Mouse (Mus musculus) cerebellum, adult 2 months (tissue): ENCODE measurements around the gene Mrpl24. TPM values are rescaled to one million over a fixed set of nuclear protein-coding genes. Genes with fewer than 3 reads are reported as not detected.
A peak's percentile ranks its signal among the peaks of the same experiment; 100 is the strongest.

Source experiments
- DNase-seq, 2 experiments: peaks; one replicate each; pipeline ENCODE4 v3.0.0; 2021
- H3K27ac ChIP-seq: fragments of 200-500 bp; 2 replicates; pipeline ENCODE4 v1.5.1; 2012; ENCODE audit warnings: low read length, control low read depth, inconsistent platforms; ENCODE audit not compliant: insufficient read depth
- H3K27me3 ChIP-seq: fragments of 200-500 bp; 2 replicates; pipeline ENCODE4 v1.6.1; 2012; ENCODE audit warnings: inconsistent platforms, mild to moderate bottlenecking, low read length, moderate library complexity; ENCODE audit not compliant: control insufficient read depth, insufficient read depth
- H3K4me1 ChIP-seq: fragments of 200-500 bp; 2 replicates; pipeline ENCODE4 v1.6.1; 2011; ENCODE audit warnings: low read length; ENCODE audit not compliant: control insufficient read depth, insufficient read depth
- H3K4me3 ChIP-seq: fragments of 200-500 bp; replicated peaks from 2 replicates; pipeline ENCODE3; 2011; ENCODE audit warnings: mild to moderate bottlenecking, low read depth, low read length, control low read depth; ENCODE audit not compliant: insufficient read depth
- CTCF ChIP-seq: fragments of 200-500 bp; IDR thresholded peaks from 2 replicates; pipeline ENCODE4 v1.5.1; 2011; ENCODE audit warnings: low read depth, mild to moderate bottlenecking, control low read depth, low read length, moderate library complexity, borderline replicate concordance; ENCODE audit not compliant: insufficient read depth
- POLR2A ChIP-seq: fragments of 200-500 bp; IDR thresholded peaks from 2 replicates; pipeline ENCODE4 v1.6.1; 2011; ENCODE audit warnings: low read length, control low read depth, borderline replicate concordance; ENCODE audit not compliant: insufficient read depth
- WGBS: fragments of 180-500 bp; shearing (Covaris S2); methylation state at CpG from one replicate; pipeline ENCODE4 v1.1.7; 2018; 5-methylcytosine and 5-hydroxymethylcytosine counted together
- polyA plus RNA-seq: library from polyadenylated mRNA; depleted of rRNA; stranded (reverse); fragments of >200 nt; gene quantifications from 2 replicates; pipeline ENCODE4 v1.2.3, GENCODE M21; 2012

Gene Mrpl24
- polyA plus RNA-seq, 1 experiment: 84.9 TPM

- Histone ChIP-seq H3K4me1 (peaks cover 21% of the 10 kb centered on the region), H3K27ac (no peak overlapping the region), H3K4me3 (no peak overlapping the region), H3K27me3 (no peaks in the 10 kb centered on the region)
- no peak for DNase-seq
- WGBS: 91% methylated on average over 10 of the region's 10 CpGs
- TF ChIP-seq CTCF: no peak
- TF ChIP-seq POLR2A: no peak
These were observed 5.4 kb upstream of the Mrpl24 start for GRCm38 (mm10) chr3:87913891-87914290.

GRCm38 (mm10) chr3:87916990-87917389, 2.3 kb upstream of the Mrpl24 start:
- no peak for DNase-seq
- 82% methylated on average over 1 of the region's 1 CpGs for WGBS
- H3K27ac ChIP-seq: no peak overlapping the region
- TF ChIP-seq CTCF (no peak), POLR2A (no peak)
- no peaks in the 10 kb centered on the region for H3K27me3 ChIP-seq
- peaks cover 3% of the 10 kb centered on the region; the same call in 1 of the 2 replicates for H3K4me1 ChIP-seq
- no peak overlapping the region for H3K4me3 ChIP-seq

- 93% methylated on average over 1 of the region's 1 CpGs for WGBS
- DNase-seq: no peak
These were observed 755 bp upstream of the Mrpl24 start for GRCm38 (mm10) chr3:87918551-87918950.

DNA sequence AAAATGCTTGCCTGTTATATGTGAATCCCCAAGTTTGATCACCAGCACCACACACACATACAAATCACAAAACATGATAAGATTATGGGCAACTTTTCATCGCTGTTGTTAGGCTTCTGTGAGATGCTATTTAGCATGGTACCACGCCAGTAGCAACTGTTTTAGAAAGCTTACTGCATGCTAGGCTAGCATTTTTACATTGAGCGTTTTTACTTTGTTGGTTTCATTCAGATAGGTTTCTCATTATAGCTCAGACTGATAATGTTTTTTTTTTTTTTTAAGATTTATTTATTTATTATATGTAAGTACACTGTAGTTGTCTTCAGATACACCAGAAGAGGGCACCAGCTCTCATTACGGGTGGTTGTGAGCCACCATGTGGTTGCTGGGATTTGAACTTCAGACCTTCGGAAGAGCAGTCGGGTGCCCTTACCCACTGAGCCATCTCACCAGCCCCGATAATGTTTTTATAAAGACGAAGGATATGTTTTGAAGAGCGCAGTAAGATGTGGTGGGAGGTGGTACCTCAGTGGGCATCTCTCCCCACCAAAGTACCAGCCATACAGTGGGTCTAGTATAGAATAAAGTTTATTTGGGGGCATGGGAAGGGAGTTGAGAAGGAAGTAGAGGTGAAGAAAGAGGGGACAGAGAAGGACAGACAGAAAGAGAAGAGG, 1.1 kb downstream of the Mrpl24 start:
- WGBS: 60% methylated on average over 9 of the region's 9 CpGs
- TF ChIP-seq POLR2A (no peak), CTCF (no peak)
- Histone ChIP-seq H3K4me1 (peaks cover 3% of the 10 kb centered on the region; the same call in 1 of the 2 replicates), H3K27ac (no peak overlapping the region), H3K27me3 (no peaks in the 10 kb centered on the region), H3K4me3 (peak overlapping the region; percentile 85)
- DNase-seq: no peak

More at GRCm38 (mm10) chr3:87918551-87918950, 755 bp upstream of the Mrpl24 start:
- H3K4me1 ChIP-seq: peaks cover 3% of the 10 kb centered on the region; the same call in 1 of the 2 replicates
- no peak overlapping the region for H3K27ac ChIP-seq
- TF ChIP-seq CTCF (no peak), POLR2A (no peak)
- H3K4me3 ChIP-seq: no peak overlapping the region
- H3K27me3 ChIP-seq: no peaks in the 10 kb centered on the region

DNA sequence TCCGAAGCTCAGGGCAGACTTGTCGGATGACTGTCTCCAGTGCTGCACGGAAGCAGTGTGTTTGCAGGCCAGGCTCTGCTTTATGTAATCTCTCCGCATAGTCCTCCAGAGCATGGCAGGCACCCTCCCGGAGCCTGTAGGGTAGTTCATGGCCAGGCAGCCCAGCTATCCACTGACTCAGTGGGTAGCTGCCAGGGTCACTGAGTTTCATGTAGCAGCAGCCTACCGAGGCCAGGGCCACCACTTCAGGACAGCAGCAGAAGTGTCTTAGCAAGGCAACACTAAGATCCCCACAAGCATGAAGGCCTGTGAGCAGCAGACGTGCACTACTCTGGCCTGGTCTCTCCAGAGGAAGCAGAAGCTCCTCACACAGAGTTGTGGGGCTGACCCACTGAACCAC, 5.7 kb downstream of the Mrpl24 start:
- H3K27me3 ChIP-seq: no peaks in the 10 kb centered on the region
- TF ChIP-seq CTCF: no peak
- no peak for TF ChIP-seq POLR2A
- no peak for DNase-seq
- 79% methylated on average over 7 of the region's 7 CpGs for WGBS
- H3K4me1 ChIP-seq: peaks cover 2% of the 10 kb centered on the region; the same call in 1 of the 2 replicates
- no peak overlapping the region for H3K4me3 ChIP-seq
- no peak overlapping the region for H3K27ac ChIP-seq

DNA sequence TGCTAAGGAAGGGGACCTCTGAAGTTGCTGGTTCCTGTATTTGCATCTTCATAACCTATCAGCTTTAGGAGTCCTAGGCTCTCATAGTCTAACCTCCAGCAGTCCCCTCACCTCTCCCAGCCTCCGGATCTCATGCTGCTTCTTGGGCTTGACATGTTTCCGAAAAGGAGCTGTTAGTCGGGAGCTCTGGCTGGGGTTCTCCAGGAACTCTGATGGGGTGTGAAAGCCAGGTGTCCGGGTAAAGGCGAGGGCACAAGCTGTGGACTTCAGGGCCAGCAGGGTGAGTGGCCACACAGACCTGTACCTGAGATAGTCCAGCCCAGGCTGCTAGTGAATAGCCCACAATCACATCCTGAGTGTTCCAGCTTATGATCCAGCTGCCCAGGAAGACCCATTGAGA, 8.1 kb downstream of the Mrpl24 start:
- Histone ChIP-seq H3K4me3 (no peak overlapping the region), H3K4me1 (peaks cover 8% of the 10 kb centered on the region), H3K27me3 (no peaks in the 10 kb centered on the region), H3K27ac (no peak overlapping the region)
- no peak for DNase-seq
- TF ChIP-seq POLR2A: no peak
- no peak for TF ChIP-seq CTCF
- 88% methylated on average over 5 of the region's 5 CpGs for WGBS

DNA sequence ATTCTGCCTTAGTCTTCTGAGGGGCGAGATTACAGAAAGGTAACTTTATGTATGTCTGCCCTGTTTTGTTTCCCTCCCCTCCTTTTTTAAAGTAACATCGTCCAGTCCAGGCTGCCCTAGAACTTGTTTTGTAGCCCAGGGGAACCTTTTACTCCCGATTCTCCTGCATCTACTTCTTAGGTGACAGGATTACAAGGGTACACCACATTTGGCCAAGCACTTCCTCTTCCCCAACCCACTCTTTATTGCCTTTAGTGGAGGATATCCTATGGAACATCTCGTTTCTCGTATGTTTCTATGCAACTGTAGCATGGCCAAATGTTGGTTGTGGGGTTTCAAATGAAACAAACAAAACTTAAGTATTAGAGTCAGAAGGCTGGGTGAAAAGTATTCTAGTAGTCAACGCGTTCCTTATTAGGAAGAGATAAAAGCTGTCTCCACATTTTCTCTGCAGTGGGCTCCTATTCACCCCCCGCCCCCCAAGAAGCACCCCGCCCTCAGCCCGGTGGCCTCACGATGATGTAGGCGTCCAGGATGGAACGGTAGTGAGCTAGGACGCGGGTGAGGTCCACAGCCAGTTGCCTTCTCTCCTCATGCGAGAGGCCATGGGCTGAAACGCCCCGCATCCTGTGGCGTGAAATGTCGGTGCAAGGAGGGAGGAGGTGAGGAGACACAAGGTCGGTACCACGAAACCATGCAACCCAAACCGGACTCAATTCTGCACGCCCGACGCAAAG, 10.2 kb downstream of the Mrpl24 start:
- H3K27ac ChIP-seq: peak overlapping the region; percentile 61
- 4% methylated on average over 26 of the region's 26 CpGs for WGBS

More for the DNA sequence above, 10.2 kb downstream of the Mrpl24 start:
- DNase-seq: no peak
- Histone ChIP-seq H3K4me3 (peak overlapping the region; percentile 89), H3K4me1 (peaks cover 8% of the 10 kb centered on the region), H3K27me3 (no peaks in the 10 kb centered on the region)
- TF ChIP-seq POLR2A: no peak
- TF ChIP-seq CTCF: no peak
